9 mouse cellular contexts compared by ENCODE assay signal in the genomic region with DNA sequence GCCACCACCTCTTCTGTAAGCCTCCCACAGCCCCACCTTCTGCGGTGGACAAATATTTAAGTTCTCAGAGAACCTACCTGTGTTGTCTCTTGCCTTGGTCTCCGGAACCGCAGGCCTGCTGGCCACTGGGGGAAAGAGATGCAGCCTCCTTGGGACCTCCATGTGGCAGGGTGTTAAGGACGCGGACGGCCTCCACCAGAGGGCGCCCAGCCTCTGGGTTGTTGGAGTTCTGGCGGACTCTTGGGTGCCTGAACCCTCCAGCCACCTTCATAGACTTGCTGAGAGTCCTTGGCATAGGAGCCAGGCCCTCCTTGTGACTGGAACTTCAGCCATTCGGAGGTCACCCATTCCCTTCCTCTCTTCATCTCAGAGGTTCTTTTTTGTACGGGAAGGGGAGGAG. TPM values are rescaled to one million over a fixed set of nuclear protein-coding genes. Genes with fewer than 3 reads are reported as not detected.
DNase-seq lines count a peak whose midpoint lies in the region; TF ChIP-seq lines count a peak whose summit lies in the region.
"Had no signal": no experiment of that assay in that cellular context is flagged by ENCODE, and none has a peak within 500 bp of the region (broad histone marks: within the 10 kb centered on the region; RNA-seq: fewer than 3 reads in every experiment).

No protein-coding gene starts in this region.

- H3K36me3 ChIP-seq in ES-E14 (ENCODE audit: control insufficient read depth, insufficient read depth, low read length, poor library complexity, severe bottlenecking) = no peaks in the 10 kb centered on the region; the same call in 1 of the 2 replicates

- peak; percentile 61 for DNase-seq in 3134 (ENCODE audit: extremely low read depth, insufficient read length, low spot score)
- no peak for DNase-seq in ES-E14 (ENCODE audit: low read depth, low spot score)
- DNase-seq in cerebellum, adult 9-11 months = peak; percentile 66
- peak; percentile 64 to 67 for DNase-seq in gastrocnemius, adult 8-10 months (ENCODE audit: low spot score in 2 of 2)
- DNase-seq in kidney, adult 9 months = peak; percentile 84
- DNase-seq in lung, adult 18-20 months = peak; percentile 79 to 87
- peak; percentile 79 for DNase-seq in retina, postnatal 1 day
- DNase-seq in urinary bladder, postnatal 14 days (ENCODE audit: low spot score) = peak; percentile 81

- H3K27ac ChIP-seq in ES-E14 (ENCODE audit: insufficient read depth, low read depth, low read length, poor library complexity, severe bottlenecking) = no peak overlapping the region

- peaks cover 6 to 13% of the 10 kb centered on the region in 2 experiments; a peak in 3 of 4 replicates for H3K4me1 ChIP-seq in ES-E14 (ENCODE audit: control insufficient read depth in 2 of 2, insufficient read depth in 2 of 2, low read length in 2 of 2, poor library complexity in 1 of 2)

- H3K4me3 ChIP-seq in ES-E14 (ENCODE audit: insufficient read depth in 1 of 2, low read depth in 1 of 2, low read length in 2 of 2, poor library complexity in 1 of 2, severe bottlenecking in 1 of 2) = no peak overlapping the region
- H3K4me3 ChIP-seq: myocyte had no signal

- H3K9ac ChIP-seq in ES-E14 (ENCODE audit: insufficient read depth, low read depth, low read length, poor library complexity, severe bottlenecking) = no peak overlapping the region

- H3K9me3 ChIP-seq in ES-E14 (ENCODE audit: control insufficient read depth, insufficient read depth, low read depth, low read length) = no peaks in the 10 kb centered on the region

- in situ Hi-C loops in ES-E14 (cut with MboI; ENCODE audit: low sequenced_read_pairs in 2 of 2, unreplicated experiment in 2 of 2) = no loop called here

TF ChIP-seq in ES-E14, 5 proteins besides CTCF, POLR2A, EP300 and RAD21:
- TF ChIP-seq ZC3H11A (IDR thresholded peaks at IDR 0.05; ENCODE audit: borderline replicate concordance, low read depth, low read length) (0 out of 2 replicates have a peak, but pooled peaks have one; percentile 29), CHD2 (IDR thresholded peaks at IDR 0.05; ENCODE audit: low read depth, low read length) (no peak)

RNA-seq across cellular contexts. Expression of a gene that starts 15.2 kb away (rescaled TPM):
- total RNA-seq in ES-E14 (2012; rRNA removed) = 2.3 and 2.5 TPM in 2 replicates
- under 1 TPM in 3 of 4 experiments, not detected in 1; 0.24 to 0.36 (median 0.36) TPM for total RNA-seq in gastrocnemius, adult 8-10 months (2022)

RNA-seq across cellular contexts. Expression of a gene that starts 24.7 kb away (rescaled TPM):
- total RNA-seq in ES-E14 (2012; rRNA removed) = 7.6 and 9.8 TPM in 2 replicates
- 10 to 100 TPM in 3 of 4 experiments, 1 to 10 TPM in 1; 8.0 to 10.8 (median 10.5) TPM for total RNA-seq in gastrocnemius, adult 8-10 months (2022)

RNA-seq across cellular contexts. Expression of a gene that starts 49.0 kb away (rescaled TPM):
- 21.9 and 29.4 TPM in 2 replicates for total RNA-seq in ES-E14 (2012; rRNA removed)
- 10 to 100 TPM; 15.7 to 18.3 (median 17.0) TPM for total RNA-seq in gastrocnemius, adult 8-10 months (2022)

RNA-seq across cellular contexts. Expression of a gene that starts 52.0 kb away (rescaled TPM):
- 22.9 and 27.0 TPM in 2 replicates for total RNA-seq in ES-E14 (2012; rRNA removed)
- total RNA-seq in gastrocnemius, adult 8-10 months (2022) = 10 to 100 TPM; 11.4 to 12.8 (median 12.3) TPM
